Mouse (Mus musculus): ENCODE results near the gene Wwtr1.

DNA sequence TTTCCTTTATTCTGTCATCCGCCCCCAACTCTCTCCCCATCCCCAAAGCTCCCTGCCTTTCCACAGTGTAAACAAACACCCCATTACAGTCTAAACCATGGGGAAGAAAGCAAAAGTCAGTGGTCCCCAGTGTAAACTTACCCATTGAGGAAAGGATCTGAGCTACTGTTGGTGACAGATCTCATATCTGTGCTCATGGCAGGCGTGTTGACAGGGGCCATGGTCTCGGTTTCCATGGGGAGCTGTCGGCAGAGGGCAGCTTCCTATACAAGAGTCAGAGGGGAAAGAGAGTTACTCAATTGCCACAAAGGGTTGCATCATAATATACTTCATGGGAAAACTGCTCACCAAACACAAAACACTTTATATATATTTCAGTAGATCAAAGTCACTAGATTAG, 112.4 kb downstream of the Wwtr1 start:
- TF ChIP-seq GATA1 (IDR thresholded peaks at IDR 0.05; ENCODE audit: borderline replicate concordance, low read length) (no peak), CTCF (IDR thresholded peaks at IDR 0.05; ENCODE audit: low read depth, low read length) (no peak), TAL1 (conservative IDR thresholded peaks at IDR 0.05; ENCODE audit: low read depth, low read length) (no peak), POLR2AphosphoS5 (IDR thresholded peaks at IDR 0.05; ENCODE audit: insufficient replicate concordance, low read depth, low read length) (no peak), GATA2 (IDR thresholded peaks at IDR 0.05; ENCODE audit: borderline replicate concordance, low read depth, low read length) (no peak)
